Mouse (Mus musculus) heart, postnatal 0 days (tissue): ENCODE measurements around the gene Zfp983.
"Not testable (repeated sequence)": the region's sequence is repeated elsewhere in the genome, so short reads cannot be mapped to it uniquely, and the experiment has no call there.

Source experiments
- CTCF ChIP-seq: IDR thresholded peaks from 2 replicates; pipeline ENCODE4 v1.5.1; 2016; ENCODE audit warnings: antibody characterized with exemption, control low read depth, low read depth
- EP300 ChIP-seq: IDR thresholded peaks from 2 replicates; pipeline ENCODE4 v1.6.1; 2016; ENCODE audit warnings: antibody characterized with exemption, low read depth

- not testable (repeated sequence) for TF ChIP-seq CTCF, EP300
These were observed 14.7 kb upstream of the Zfp983 start for GRCm38 (mm10) chr17:21635758-21636157.
